25 mouse cellular contexts compared by ENCODE assay signal in genomic region chr11:60731251-60731650, GRCm38 (mm10). TPM values are rescaled to one million over a fixed set of nuclear protein-coding genes. Genes with fewer than 3 reads are reported as not detected.
DNase-seq lines count a peak whose midpoint lies in the region; ATAC-seq and TF ChIP-seq lines count a peak whose summit lies in the region.
"Had no signal": no experiment of that assay in that cellular context is flagged by ENCODE, and none has a peak within 500 bp of the region (broad histone marks: within the 10 kb centered on the region; RNA-seq: fewer than 3 reads in every experiment).

No protein-coding gene starts in this region.

- DNase-seq in heart, postnatal 36 days = no peak
- DNase-seq in gastrocnemius, postnatal 10 days = peak; percentile 60
- no peak for DNase-seq in kidney, postnatal 36 days
- DNase-seq: B cell, adult 2 months; embryo, embryonic 11 days; heart, adult 2 months; heart, postnatal 14 days; kidney, adult 8-10 months; kidney, postnatal 14 days; lung, embryonic 14.5 days; lung, postnatal 14 days; thymus, postnatal 4 days had no signal

- H3K9ac ChIP-seq in heart, embryonic 13.5 days = 0 out of 2 replicates have a peak overlapping the region, but pooled peaks have one; percentile 14
- H3K9ac ChIP-seq in ES-Bruce4 (ENCODE audit: low read depth, poor library complexity, severe bottlenecking) = 0 out of 2 replicates have a peak overlapping the region, but pooled peaks have one; percentile 18
- no peak overlapping the region for H3K9ac ChIP-seq in hindbrain, embryonic 12.5 days
- H3K9ac ChIP-seq in kidney, embryonic 16.5 days (replicated peaks; ENCODE audit: low read length) = no peak overlapping the region
- H3K9ac ChIP-seq: embryonic facial prominence, embryonic 12.5 days; hindbrain, embryonic 13.5 days; liver, embryonic 14.5 days; lung, embryonic 14.5 days had no signal

- H3K36me3 ChIP-seq in heart, embryonic 13.5 days = peaks cover 45% of the 10 kb centered on the region
- H3K36me3 ChIP-seq in E14TG2a.4 (ENCODE audit: insufficient read depth, low read length) (peaks cover 43% of the 10 kb centered on the region), ES-Bruce4 (ENCODE audit: control insufficient read depth, insufficient read depth, low read length, poor library complexity, severe bottlenecking) (no peaks in the 10 kb centered on the region)
- peaks cover 31% of the 10 kb centered on the region for H3K36me3 ChIP-seq in hindbrain, embryonic 12.5 days
- H3K36me3 ChIP-seq in kidney, embryonic 16.5 days (ENCODE audit: insufficient read depth, low read length) = peaks cover 14% of the 10 kb centered on the region

- H3K4me1 ChIP-seq in heart, embryonic 13.5 days = peaks cover 31% of the 10 kb centered on the region
- H3K4me1 ChIP-seq in E14TG2a.4 (replicated peaks; ENCODE audit: low read depth, low read length) (peaks cover 64% of the 10 kb centered on the region), ES-Bruce4 (ENCODE audit: control insufficient read depth, insufficient read depth, low read length) (no peaks in the 10 kb centered on the region)
- H3K4me1 ChIP-seq in hindbrain, embryonic 12.5 days = peaks cover 24% of the 10 kb centered on the region
- peaks cover 16% of the 10 kb centered on the region for H3K4me1 ChIP-seq in kidney, embryonic 16.5 days (ENCODE audit: insufficient read depth, low read length)

- H3K27ac ChIP-seq in heart, embryonic 13.5 days (replicated peaks) = no peak overlapping the region
- H3K27ac ChIP-seq in ES-Bruce4 (ENCODE audit: insufficient read depth, low read length) = no peak overlapping the region
- no peak overlapping the region for H3K27ac ChIP-seq in hindbrain, embryonic 12.5 days
- H3K27ac ChIP-seq in kidney, embryonic 16.5 days (ENCODE audit: low read length) = no peak overlapping the region
- H3K27ac ChIP-seq: embryonic facial prominence, embryonic 12.5 days; heart, adult 2 months; hindbrain, embryonic 13.5 days; left cerebral cortex, adult 2 months; liver, embryonic 14.5 days; midbrain, embryonic 10.5 days had no signal

- TF ChIP-seq EP300 in ES-Bruce4 (IDR thresholded peaks at IDR 0.05; ENCODE audit: insufficient read depth, low read depth, low read length) = no peak

- no peak for ATAC-seq in heart, embryonic 13.5 days (ENCODE audit: extremely low read depth, insufficient number of reproducible peaks, low FRiP score, low TSS enrichment)
- ATAC-seq in hindbrain, embryonic 12.5 days (ENCODE audit: low FRiP score) = no peak
- ATAC-seq in kidney, embryonic 16.5 days (ENCODE audit: low FRiP score, low TSS enrichment) = no peak
- ATAC-seq: forebrain, embryonic 14.5 days; intestine, embryonic 16.5 days; midbrain, embryonic 16.5 days had no signal

- TF ChIP-seq CTCF in E14TG2a.4 (conservative IDR thresholded peaks at IDR 0.05; ENCODE audit: low read length) (no peak), ES-Bruce4 (IDR thresholded peaks at IDR 0.05; ENCODE audit: low read depth, low read length) (no peak)

- no peak overlapping the region for H3K4me3 ChIP-seq in heart, embryonic 13.5 days
- H3K4me3 ChIP-seq in E14TG2a.4 (replicated peaks; ENCODE audit: low read length) (peak overlapping the region; percentile 76), ES-Bruce4 (ENCODE audit: low read depth, low read length) (peak overlapping the region; percentile 31)
- H3K4me3 ChIP-seq in hindbrain, embryonic 12.5 days = no peak overlapping the region
- H3K4me3 ChIP-seq in kidney, embryonic 16.5 days (ENCODE audit: low read length) = no peak overlapping the region
- H3K4me3 ChIP-seq: embryonic facial prominence, embryonic 12.5 days; heart, adult 2 months; hindbrain, embryonic 13.5 days; left cerebral cortex, adult 2 months; midbrain, embryonic 10.5 days had no signal

- no peak overlapping the region for H3K4me2 ChIP-seq in heart, embryonic 13.5 days
- H3K4me2 ChIP-seq in hindbrain, embryonic 12.5 days (replicated peaks) = no peak overlapping the region
- no peak overlapping the region for H3K4me2 ChIP-seq in kidney, embryonic 16.5 days (replicated peaks; ENCODE audit: low read depth, low read length)
- H3K4me2 ChIP-seq: embryonic facial prominence, embryonic 12.5 days; hindbrain, embryonic 13.5 days; lung, embryonic 14.5 days had no signal

- no peaks in the 10 kb centered on the region for H3K9me3 ChIP-seq in heart, embryonic 13.5 days
- H3K9me3 ChIP-seq in E14TG2a.4 (ENCODE audit: low read length) (no peaks in the 10 kb centered on the region), ES-Bruce4 (replicated peaks; ENCODE audit: control insufficient read depth, insufficient read depth, low read length, poor library complexity, severe bottlenecking) (no peaks in the 10 kb centered on the region)
- no peaks in the 10 kb centered on the region for H3K9me3 ChIP-seq in hindbrain, embryonic 12.5 days (replicated peaks)
- H3K9me3 ChIP-seq in kidney, embryonic 16.5 days (ENCODE audit: low read length) = no peaks in the 10 kb centered on the region
- H3K9me3 ChIP-seq: embryonic facial prominence, embryonic 12.5 days; hindbrain, embryonic 13.5 days; midbrain, embryonic 10.5 days had no signal

- TF ChIP-seq POLR2A in ES-Bruce4 (IDR thresholded peaks at IDR 0.05; ENCODE audit: insufficient read depth, low read length) = no peak

- intact Hi-C loops in heart, postnatal 36 days (cut with DNase I) = no loop called here

- H3K27me3 ChIP-seq in heart, embryonic 13.5 days (replicated peaks) = no peaks in the 10 kb centered on the region
- H3K27me3 ChIP-seq in E14TG2a.4 (ENCODE audit: insufficient read depth, low read length) (0 out of 2 replicates have a peak, but pooled peaks cover under 1% of the 10 kb centered on the region), ES-Bruce4 (ENCODE audit: control insufficient read depth, insufficient read depth, low read length, poor library complexity, severe bottlenecking) (no peaks in the 10 kb centered on the region)
- no peaks in the 10 kb centered on the region for H3K27me3 ChIP-seq in hindbrain, embryonic 12.5 days
- H3K27me3 ChIP-seq in kidney, embryonic 16.5 days (ENCODE audit: insufficient read depth, low read length) = no peaks in the 10 kb centered on the region
- H3K27me3 ChIP-seq: embryonic facial prominence, embryonic 12.5 days; hindbrain, embryonic 13.5 days had no signal

- WGBS in heart, embryonic 13.5 days = 81% methylated on average over 14 of the region's 14 CpGs
- 90% methylated on average over 14 of the region's 14 CpGs for WGBS in hindbrain, embryonic 12.5 days
- WGBS in kidney, embryonic 16.5 days = 88% methylated on average over 14 of the region's 14 CpGs

RNA-seq across cellular contexts. Expression of gene Mief2, which starts 3.1 kb away (rescaled TPM):
- 17.4 and 17.7 TPM in 2 replicates for polyA plus RNA-seq in heart, embryonic 13.5 days (2015; fragmentation: Nextera tagmentation; extraction: Ambion mirVana)
- 10 to 100 TPM; 36.1 to 36.4 TPM for total RNA-seq in heart, postnatal 36 days (2021)
- polyA plus RNA-seq in ES-Bruce4 (2011; ENCODE audit: insufficient read depth, insufficient read length, low read depth, missing spikeins) = 7.1 and 9.4 TPM in 2 replicates
- total RNA-seq in gastrocnemius, postnatal 10 days (2021) = 10 to 100 TPM; 79.9 to 81.7 TPM
- 18.2 and 20.2 TPM in 2 replicates for polyA plus RNA-seq in hindbrain, embryonic 12.5 days (2016; fragmentation: Nextera tagmentation; extraction: Ambion mirVana)
- 16.2 and 17.2 TPM in 2 replicates for polyA plus RNA-seq in kidney, embryonic 16.5 days (2015; fragmentation: Nextera tagmentation; extraction: Ambion mirVana)

RNA-seq across cellular contexts. Expression of gene Flii, which starts 4.2 kb away (rescaled TPM):
- polyA plus RNA-seq in heart, embryonic 13.5 days (2015; fragmentation: Nextera tagmentation; extraction: Ambion mirVana) = 75.4 and 79.1 TPM in 2 replicates
- total RNA-seq in heart, postnatal 36 days (2021) = 100 to 1,000 TPM; 124 to 126 TPM
- 49.0 and 52.5 TPM in 2 replicates for polyA plus RNA-seq in ES-Bruce4 (2011; ENCODE audit: insufficient read depth, insufficient read length, low read depth, missing spikeins)
- total RNA-seq in gastrocnemius, postnatal 10 days (2021) = 10 to 100 TPM; 88.9 to 89.0 TPM
- 75.5 and 76.7 TPM in 2 replicates for polyA plus RNA-seq in hindbrain, embryonic 12.5 days (2016; fragmentation: Nextera tagmentation; extraction: Ambion mirVana)
- 93.7 and 94.3 TPM in 2 replicates for polyA plus RNA-seq in kidney, embryonic 16.5 days (2015; fragmentation: Nextera tagmentation; extraction: Ambion mirVana)

RNA-seq across cellular contexts. Expression of gene Llgl1, which starts 31.7 kb away (rescaled TPM):
- 34.0 and 34.1 TPM in 2 replicates for polyA plus RNA-seq in heart, embryonic 13.5 days (2015; fragmentation: Nextera tagmentation; extraction: Ambion mirVana)
- 10 to 100 TPM; 13.6 to 13.7 TPM for total RNA-seq in heart, postnatal 36 days (2021)
- 28.7 and 28.9 TPM in 2 replicates for polyA plus RNA-seq in ES-Bruce4 (2011; ENCODE audit: insufficient read depth, insufficient read length, low read depth, missing spikeins)
- 10 to 100 TPM; 15.7 to 20.3 TPM for total RNA-seq in gastrocnemius, postnatal 10 days (2021)
- polyA plus RNA-seq in hindbrain, embryonic 12.5 days (2016; fragmentation: Nextera tagmentation; extraction: Ambion mirVana) = 106 and 113 TPM in 2 replicates
- polyA plus RNA-seq in kidney, embryonic 16.5 days (2015; fragmentation: Nextera tagmentation; extraction: Ambion mirVana) = 61.7 and 63.6 TPM in 2 replicates

RNA-seq across cellular contexts. Expression of gene Top3a, which starts 45.9 kb away (rescaled TPM):
- polyA plus RNA-seq in heart, embryonic 13.5 days (2015; fragmentation: Nextera tagmentation; extraction: Ambion mirVana) = 9.7 and 11.0 TPM in 2 replicates
- 1 to 10 TPM; 4.5 to 5.3 TPM for total RNA-seq in heart, postnatal 36 days (2021)
- 19.6 and 20.4 TPM in 2 replicates for polyA plus RNA-seq in ES-Bruce4 (2011; ENCODE audit: insufficient read depth, insufficient read length, low read depth, missing spikeins)
- total RNA-seq in gastrocnemius, postnatal 10 days (2021) = 1 to 10 TPM; 6.5 to 7.6 TPM
- polyA plus RNA-seq in hindbrain, embryonic 12.5 days (2016; fragmentation: Nextera tagmentation; extraction: Ambion mirVana) = 16.7 and 17.3 TPM in 2 replicates
- 17.1 and 19.6 TPM in 2 replicates for polyA plus RNA-seq in kidney, embryonic 16.5 days (2015; fragmentation: Nextera tagmentation; extraction: Ambion mirVana)

RNA-seq across cellular contexts. Expression of gene Smcr8, which starts 46.1 kb away (rescaled TPM):
- 3.7 and 3.9 TPM in 2 replicates for polyA plus RNA-seq in heart, embryonic 13.5 days (2015; fragmentation: Nextera tagmentation; extraction: Ambion mirVana)
- 10 to 100 TPM; 14.5 to 15.3 TPM for total RNA-seq in heart, postnatal 36 days (2021)
- 18.4 and 20.0 TPM in 2 replicates for polyA plus RNA-seq in ES-Bruce4 (2011; ENCODE audit: insufficient read depth, insufficient read length, low read depth, missing spikeins)
- 10 to 100 TPM; 13.3 to 14.5 TPM for total RNA-seq in gastrocnemius, postnatal 10 days (2021)
- 9.8 and 9.9 TPM in 2 replicates for polyA plus RNA-seq in hindbrain, embryonic 12.5 days (2016; fragmentation: Nextera tagmentation; extraction: Ambion mirVana)
- 6.6 and 7.6 TPM in 2 replicates for polyA plus RNA-seq in kidney, embryonic 16.5 days (2015; fragmentation: Nextera tagmentation; extraction: Ambion mirVana)

Comparison
In these comparisons a context has a peak if more than half of its experiments do, and no peak if none do; other contexts are left out.
1. H3K4me3 ChIP-seq: peak in E14TG2a.4 (single experiment) and ES-Bruce4 (single experiment); none in heart, embryonic 13.5 days (single experiment), hindbrain, embryonic 12.5 days (single experiment) and kidney, embryonic 16.5 days (single experiment).
2. H3K9ac ChIP-seq: peak in heart, embryonic 13.5 days (single experiment) and ES-Bruce4 (single experiment); none in hindbrain, embryonic 12.5 days (single experiment) and kidney, embryonic 16.5 days (single experiment).